Comparison of ENCODE assay signal across 15 mouse cellular contexts in genomic region chr4:127814631-127815030, GRCm38 (mm10).
"Had no signal": no experiment of that assay in that cellular context is flagged by ENCODE, and none has a peak within 500 bp of the region (broad histone marks: within the 10 kb centered on the region; RNA-seq: fewer than 3 reads in every experiment).

No protein-coding gene starts in this region.

- H3K4me3 ChIP-seq: left cerebral cortex, adult 2 months; limb, embryonic 10.5 days; liver, embryonic 15.5 days; megakaryocyte, embryonic 14.5 days; midbrain, embryonic 12.5 days; stomach, embryonic 15.5 days had no signal

- H3K9ac ChIP-seq: liver, embryonic 15.5 days; midbrain, embryonic 12.5 days; stomach, embryonic 15.5 days had no signal

- H3K27me3 ChIP-seq: liver, embryonic 15.5 days; megakaryocyte, embryonic 14.5 days; midbrain, embryonic 12.5 days; stomach, embryonic 15.5 days had no signal

- H3K36me3 ChIP-seq: limb, embryonic 10.5 days; liver, embryonic 15.5 days; midbrain, embryonic 12.5 days; stomach, embryonic 15.5 days had no signal

- H3K4me1 ChIP-seq: limb, embryonic 10.5 days; liver, embryonic 15.5 days; megakaryocyte, embryonic 14.5 days; midbrain, embryonic 12.5 days; stomach, embryonic 15.5 days had no signal

- H3K4me2 ChIP-seq: liver, embryonic 11.5 days; liver, embryonic 15.5 days; midbrain, embryonic 12.5 days; stomach, embryonic 15.5 days had no signal

- H3K9me3 ChIP-seq: limb, embryonic 10.5 days; liver, embryonic 15.5 days; stomach, embryonic 15.5 days had no signal

- DNase-seq: kidney, postnatal 10 days; kidney, postnatal 4 days; lung, adult 2 months; lung, postnatal 10 days; right cerebral cortex, postnatal 14 days; thymus, postnatal 4 days had no signal

- H3K27ac ChIP-seq: left cerebral cortex, adult 2 months; limb, embryonic 10.5 days; liver, embryonic 15.5 days; macrophage; midbrain, embryonic 12.5 days; stomach, embryonic 15.5 days had no signal

- ATAC-seq: midbrain, embryonic 16.5 days had no signal
